Mouse (Mus musculus) large intestine, adult 2 months (tissue): ENCODE results near the gene Daxx. TPM values are rescaled to one million over a fixed set of nuclear protein-coding genes. Genes with fewer than 3 reads are reported as not detected.
"Not testable (repeated sequence)": the region's sequence is repeated elsewhere in the genome, so short reads cannot be mapped to it uniquely, and the experiment has no call there.

Source experiments
- DNase-seq: peaks from one replicate; pipeline ENCODE4 v3.0.0-alpha.2; 2012; ENCODE audit warnings: low read depth, low spot score
- WGBS: fragments of 180-500 bp; shearing (Covaris S2); methylation state at CpG from one replicate; pipeline ENCODE4 v1.1.7; 2018; 5-methylcytosine and 5-hydroxymethylcytosine counted together
- polyA plus RNA-seq: library from polyadenylated mRNA; depleted of rRNA; stranded (reverse); fragments of >200 nt; gene quantifications from 2 replicates; pipeline ENCODE4 v1.2.3, GENCODE M21; 2012

Daxx gene
- polyA plus RNA-seq, 1 experiment: 34.1 TPM

GRCm38 (mm10) chr17:33935422-33936055 is 26.3 kb downstream of the Daxx start:
- WGBS: 89% methylated on average over 21 of the region's 21 CpGs
- DNase-seq: no peak

GRCm38 (mm10) chr17:33936993-33937392 is 27.8 kb downstream of the Daxx start:
- WGBS: 86% methylated on average over 15 of the region's 15 CpGs
- no peak for DNase-seq

- 55% methylated on average over 11 of the region's 11 CpGs for WGBS
- DNase-seq: no peak
Observed at GRCm38 (mm10) chr17:33938783-33939182, 29.6 kb downstream of the Daxx start.

GRCm38 (mm10) chr17:33940206-33940805 is 31.1 kb downstream of the Daxx start, which contains the start of the genes Pfdn6 and Wdr46:
Gene Pfdn6 (minus strand): TSS chr17:33940343.
Gene Wdr46 (plus strand): TSS chr17:33940660.
- peak; percentile 85 for DNase-seq
- under 1% methylated on average over 36 of the region's 36 CpGs for WGBS

GRCm38 (mm10) chr17:33940981-33941380 is 31.8 kb downstream of the Daxx start:
- no peak for DNase-seq
- WGBS: 2% methylated on average over 26 of the region's 26 CpGs

GRCm38 (mm10) chr17:33941381-33941780 is 32.2 kb downstream of the Daxx start:
- DNase-seq: no peak
- 42% methylated on average over 19 of the region's 19 CpGs for WGBS

- WGBS: 88% methylated on average over 15 of the region's 15 CpGs
- no peak for DNase-seq
Observed at GRCm38 (mm10) chr17:33943454-33943853, 34.2 kb downstream of the Daxx start.

GRCm38 (mm10) chr17:33947430-33948089 is 38.3 kb downstream of the Daxx start:
- WGBS: 81% methylated on average over 10 of the region's 10 CpGs
- no peak for DNase-seq

GRCm38 (mm10) chr17:33948090-33948904 is 39.1 kb downstream of the Daxx start:
- 81% methylated on average over 22 of the region's 22 CpGs for WGBS
- DNase-seq: no peak

GRCm38 (mm10) chr17:33948905-33949537 is 39.8 kb downstream of the Daxx start:
- WGBS: 43% methylated on average over 19 of the region's 19 CpGs
- DNase-seq: no peak

GRCm38 (mm10) chr17:33950131-33950625 is 41.0 kb downstream of the Daxx start:
- DNase-seq: no peak
- WGBS: 74% methylated on average over 10 of the region's 10 CpGs

- under 1% methylated on average over 45 of the region's 45 CpGs for WGBS
- peak; percentile 74 for DNase-seq
Observed at GRCm38 (mm10) chr17:33951021-33951946, 42.1 kb downstream of the Daxx start, which contains the start of gene B3galt4. Gene B3galt4 (minus strand): TSS chr17:33951488.

GRCm38 (mm10) chr17:33952015-33952414 is 42.8 kb downstream of the Daxx start:
- 67% methylated on average over 13 of the region's 13 CpGs for WGBS
- DNase-seq: not testable (repeated sequence)

- WGBS: 73% methylated on average over 4 of the region's 4 CpGs
Observed at GRCm38 (mm10) chr17:33952879-33953278, 43.7 kb downstream of the Daxx start.

GRCm38 (mm10) chr17:33953310-33953709 is 44.1 kb downstream of the Daxx start:
- no peak for DNase-seq
- WGBS: 44% methylated on average over 3 of the region's 3 CpGs

More at GRCm38 (mm10) chr17:33952879-33953278, 43.7 kb downstream of the Daxx start:
- no peak for DNase-seq

GRCm38 (mm10) chr17:33953961-33954565 is 44.8 kb downstream of the Daxx start:
- WGBS: 21% methylated on average over 5 of the region's 5 CpGs
- no peak for DNase-seq

- DNase-seq: no peak
- WGBS: under 1% methylated on average over 33 of the region's 33 CpGs
Observed at GRCm38 (mm10) chr17:33954646-33955554, 45.7 kb downstream of the Daxx start.
